Mouse (Mus musculus) brain, embryonic 14.5 days (tissue): ENCODE data around the gene Lztr1.

Source experiments
- CTCF ChIP-seq: fragments of 200-500 bp; IDR thresholded peaks from 2 replicates; pipeline ENCODE4 v1.5.1; 2012; ENCODE audit warnings: inconsistent platforms, mild to moderate bottlenecking, moderate library complexity, borderline replicate concordance; ENCODE audit not compliant: insufficient read depth, insufficient read length; ENCODE audit errors: extremely low read depth
- POLR2A ChIP-seq: fragments of 200-500 bp; IDR thresholded peaks from 2 replicates; pipeline ENCODE4 v1.6.1; 2012; ENCODE audit warnings: mild to moderate bottlenecking, inconsistent platforms, borderline replicate concordance; ENCODE audit not compliant: poor library complexity, insufficient read depth, insufficient read length, severe bottlenecking; ENCODE audit errors: extremely low read depth

- TF ChIP-seq CTCF (no peak), POLR2A (no peak)
These were observed 33.7 kb upstream of the Lztr1 start for GRCm38 (mm10) chr16:17474761-17475160.
